Mouse (Mus musculus) neural tube, embryonic 11.5 days (tissue): ENCODE measurements around the gene Rnf114. TPM values are rescaled to one million over a fixed set of nuclear protein-coding genes. Genes with fewer than 3 reads are reported as not detected.

ENCODE experiments used
- ATAC-seq: fragments of 200-750 bp; cut with Nextera tagmentation; 2 replicates; pipeline ENCODE4 v1.8.0; 2017; ENCODE audit warnings: moderate number of reproducible peaks, mild to moderate bottlenecking, moderate TSS enrichment, moderate library complexity; ENCODE audit not compliant: insufficient read depth, low FRiP score, low TSS enrichment
- DNase-seq: peaks from one replicate; pipeline ENCODE4 v3.0.0-alpha.2; 2015; ENCODE audit warnings: low spot score
- H3K27ac ChIP-seq: fragments of 300-500 bp; sonication (generic); 2 replicates; pipeline ENCODE4 v1.5.1; 2014; ENCODE audit warnings: low read depth, mild to moderate bottlenecking, low read length
- H3K27me3 ChIP-seq: fragments of 300-500 bp; sonication (generic); 2 replicates; pipeline ENCODE4 v1.6.1; 2014; ENCODE audit warnings: mild to moderate bottlenecking, low read length, mixed read lengths; ENCODE audit not compliant: control insufficient read depth, insufficient read depth
- H3K36me3 ChIP-seq: fragments of 300-500 bp; sonication (generic); 2 replicates; pipeline ENCODE4 v1.6.1; 2014; ENCODE audit warnings: mild to moderate bottlenecking, low read length, moderate library complexity, mixed read lengths; ENCODE audit not compliant: control insufficient read depth, insufficient read depth
- H3K4me1 ChIP-seq: fragments of 300-500 bp; sonication (generic); 2 replicates; pipeline ENCODE4 v1.6.1; 2014; ENCODE audit warnings: low read length, mixed read lengths; ENCODE audit not compliant: control insufficient read depth, insufficient read depth
- H3K4me2 ChIP-seq: fragments of 300-500 bp; sonication (generic); 2 replicates; pipeline ENCODE4 v1.6.1; 2014; ENCODE audit warnings: low read depth, mild to moderate bottlenecking, moderate library complexity
- H3K4me3 ChIP-seq: fragments of 300-500 bp; sonication (generic); 2 replicates; pipeline ENCODE4 v1.5.1; 2014; ENCODE audit warnings: low read depth, low read length
- H3K9ac ChIP-seq: fragments of 300-500 bp; sonication (generic); 2 replicates; pipeline ENCODE4 v1.6.1; 2014; ENCODE audit warnings: mild to moderate bottlenecking, low read length
- H3K9me3 ChIP-seq: fragments of 300-500 bp; sonication (generic); 2 replicates; pipeline ENCODE4 v1.6.1; 2016; ENCODE audit warnings: low read length; ENCODE audit not compliant: control insufficient read depth
- WGBS: fragments of 180-500 bp; shearing (Covaris S2); extraction: QIAGEN DNeasy Blood & Tissue Kit; methylation state at CpG from one replicate; pipeline ENCODE4 v1.1.7; 2014; 5-methylcytosine and 5-hydroxymethylcytosine counted together
- polyA plus RNA-seq: library from polyadenylated mRNA; unstranded; fragments of >200 nt; fragmentation: Nextera tagmentation; extraction: Ambion mirVana; gene quantifications from 2 replicates; pipeline ENCODE4 v1.2.1, GENCODE M21; 2014

Gene Rnf114
- polyA plus RNA-seq, 1 experiment from 2014 or later, result 161 TPM

GRCm38 (mm10) chr2:167467214-167467613 lies 25.2 kb upstream of the Rnf114 start:
- Histone ChIP-seq H3K27ac (no peak overlapping the region), H3K4me1 (no peaks in the 10 kb centered on the region), H3K36me3 (peaks cover 6% of the 10 kb centered on the region; the same call in 1 of the 2 replicates), H3K4me3 (no peak overlapping the region), H3K9me3 (no peaks in the 10 kb centered on the region), H3K9ac (no peak overlapping the region), H3K4me2 (no peak overlapping the region), H3K27me3 (no peaks in the 10 kb centered on the region)
- no peak for ATAC-seq
- DNase-seq, result no peak
- WGBS, result 81% methylated on average over 5 of the region's 5 CpGs

DNA sequence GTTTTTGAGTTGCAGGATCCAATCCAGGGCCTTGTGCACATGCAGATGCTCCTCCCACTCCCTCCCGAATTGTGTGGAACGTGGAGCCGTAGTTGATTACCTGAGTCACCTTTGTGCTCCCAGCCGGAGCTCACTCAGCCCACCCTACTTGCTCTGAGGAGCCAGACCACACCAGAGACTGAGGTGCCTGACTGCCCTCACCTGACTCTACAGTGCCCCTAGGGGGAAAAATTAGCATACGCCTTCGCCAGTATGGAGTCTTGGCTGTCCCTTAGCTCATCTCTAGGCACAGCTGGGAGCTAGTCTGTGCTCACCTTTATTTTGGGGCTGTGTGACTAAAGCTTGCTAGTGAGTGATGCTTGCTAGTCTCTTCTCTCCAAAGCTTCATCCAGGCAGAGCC lies 24.0 kb upstream of the Rnf114 start:
- WGBS, result 87% methylated on average over 6 of the region's 6 CpGs
- no peaks in the 10 kb centered on the region for H3K27me3 ChIP-seq
- no peak overlapping the region for H3K4me2 ChIP-seq
- no peak overlapping the region for H3K27ac ChIP-seq
- no peaks in the 10 kb centered on the region for H3K9me3 ChIP-seq
- H3K9ac ChIP-seq, result no peak overlapping the region
- no peak overlapping the region for H3K4me3 ChIP-seq
- ATAC-seq (no peak), DNase-seq (no peak)
- peaks cover 7% of the 10 kb centered on the region for H3K36me3 ChIP-seq
- H3K4me1 ChIP-seq, result no peaks in the 10 kb centered on the region

GRCm38 (mm10) chr2:167470611-167471010 lies 21.8 kb upstream of the Rnf114 start:
- no peaks in the 10 kb centered on the region for H3K4me1 ChIP-seq
- DNase-seq (no peak), ATAC-seq (no peak)
- WGBS, result 92% methylated on average over 3 of the region's 3 CpGs
- H3K36me3 ChIP-seq, result peaks cover 11% of the 10 kb centered on the region
- H3K4me3 ChIP-seq, result no peak overlapping the region
- no peak overlapping the region for H3K27ac ChIP-seq
- no peaks in the 10 kb centered on the region for H3K9me3 ChIP-seq
- no peaks in the 10 kb centered on the region for H3K27me3 ChIP-seq
- no peak overlapping the region for H3K9ac ChIP-seq
- no peak overlapping the region for H3K4me2 ChIP-seq

DNA sequence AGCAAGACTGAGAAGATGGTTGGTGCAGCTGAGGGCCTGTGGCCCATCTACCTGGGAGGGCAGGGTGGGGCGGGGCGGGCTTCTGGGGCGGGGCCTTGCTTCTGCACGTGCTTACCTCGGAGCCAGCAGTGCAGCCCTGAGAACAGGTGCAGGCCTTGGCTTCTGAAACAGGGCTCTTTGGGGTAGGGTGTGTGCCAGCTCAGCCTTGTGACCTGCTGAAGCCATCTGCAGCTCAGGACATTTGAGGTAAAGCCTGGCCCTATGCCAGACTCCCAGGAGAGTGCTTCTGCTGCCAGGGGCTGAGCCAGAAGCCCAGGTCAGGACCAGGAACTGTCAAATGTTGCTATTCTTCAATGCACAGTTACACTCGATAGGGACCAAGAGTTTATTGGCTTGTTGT lies 20.9 kb upstream of the Rnf114 start:
- 91% methylated on average over 6 of the region's 6 CpGs for WGBS
- no peak overlapping the region for H3K4me2 ChIP-seq
- peaks cover 11% of the 10 kb centered on the region for H3K36me3 ChIP-seq
- H3K4me3 ChIP-seq, result no peak overlapping the region
- DNase-seq (no peak), ATAC-seq (no peak)
- H3K27me3 ChIP-seq, result no peaks in the 10 kb centered on the region
- H3K9ac ChIP-seq, result no peak overlapping the region
- H3K27ac ChIP-seq, result no peak overlapping the region
- no peaks in the 10 kb centered on the region for H3K9me3 ChIP-seq
- H3K4me1 ChIP-seq, result peaks cover 6% of the 10 kb centered on the region; the same call in 1 of the 2 replicates

DNA sequence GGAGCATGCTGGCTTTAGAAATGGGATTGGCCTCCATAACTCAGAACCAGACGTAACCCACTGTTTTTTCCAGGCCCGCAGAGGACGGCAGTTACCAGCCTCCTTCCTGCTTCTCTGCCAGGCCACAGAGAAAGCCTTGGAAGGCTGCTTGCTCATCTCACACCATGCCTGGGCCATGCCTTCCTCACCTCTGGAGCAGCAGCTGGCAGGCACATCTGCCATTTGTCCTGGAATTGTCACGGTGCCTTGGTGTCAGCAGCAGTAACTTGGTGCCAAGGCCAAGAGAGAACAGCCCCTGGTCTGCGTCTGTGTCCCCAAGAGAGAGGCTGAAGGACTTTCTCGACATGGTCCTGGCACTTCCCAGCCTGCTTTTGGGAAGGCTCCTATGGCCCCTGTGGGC lies 18.2 kb upstream of the Rnf114 start:
- H3K36me3 ChIP-seq, result peaks cover 11% of the 10 kb centered on the region
- peaks cover 6% of the 10 kb centered on the region; the same call in 1 of the 2 replicates for H3K4me1 ChIP-seq
- no peak overlapping the region for H3K27ac ChIP-seq
- H3K9me3 ChIP-seq, result no peaks in the 10 kb centered on the region
- H3K4me2 ChIP-seq, result no peak overlapping the region
- DNase-seq (no peak), ATAC-seq (no peak)
- H3K27me3 ChIP-seq, result no peaks in the 10 kb centered on the region
- H3K9ac ChIP-seq, result no peak overlapping the region
- H3K4me3 ChIP-seq, result no peak overlapping the region
- WGBS, result 92% methylated on average over 6 of the region's 6 CpGs

DNA sequence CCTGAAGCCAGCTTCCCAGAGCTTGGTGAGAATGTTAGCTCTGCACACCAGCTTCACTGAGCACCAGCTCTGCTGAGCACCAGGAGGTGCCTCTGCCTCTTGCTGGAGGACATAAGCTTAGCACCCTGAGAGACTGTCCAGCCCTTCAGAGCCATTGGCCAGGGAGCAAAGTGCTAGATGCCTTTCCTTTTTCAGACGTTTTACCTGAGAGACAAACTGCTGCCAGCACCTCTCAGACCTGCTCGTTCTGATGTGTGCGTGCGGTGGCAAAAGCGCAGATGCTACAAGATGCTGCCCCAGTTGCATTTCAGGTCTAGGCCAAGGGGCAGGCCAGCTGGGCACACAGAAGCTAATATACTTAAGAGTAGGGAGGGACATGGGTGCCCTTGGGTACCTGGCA lies 16.8 kb upstream of the Rnf114 start:
- Histone ChIP-seq H3K27me3 (no peaks in the 10 kb centered on the region), H3K27ac (no peak overlapping the region), H3K9ac (no peak overlapping the region), H3K4me1 (peaks cover 6% of the 10 kb centered on the region; the same call in 1 of the 2 replicates), H3K9me3 (no peaks in the 10 kb centered on the region), H3K4me3 (no peak overlapping the region), H3K36me3 (peaks cover 9% of the 10 kb centered on the region), H3K4me2 (no peak overlapping the region)
- ATAC-seq (no peak), DNase-seq (no peak)
- 90% methylated on average over 5 of the region's 5 CpGs for WGBS

GRCm38 (mm10) chr2:167476200-167476688 lies 16.2 kb upstream of the Rnf114 start:
- Histone ChIP-seq H3K27ac (0 out of 2 replicates have a peak overlapping the region, but pooled peaks have one; percentile 34), H3K9ac (no peak overlapping the region), H3K9me3 (no peaks in the 10 kb centered on the region), H3K4me3 (no peak overlapping the region), H3K27me3 (no peaks in the 10 kb centered on the region), H3K4me2 (no peak overlapping the region), H3K36me3 (peaks cover 7% of the 10 kb centered on the region), H3K4me1 (peaks cover 6% of the 10 kb centered on the region; the same call in 1 of the 2 replicates)
- 28% methylated on average over 7 of the region's 7 CpGs for WGBS
- ATAC-seq, result no peak
- peak; percentile 41 for DNase-seq

DNA sequence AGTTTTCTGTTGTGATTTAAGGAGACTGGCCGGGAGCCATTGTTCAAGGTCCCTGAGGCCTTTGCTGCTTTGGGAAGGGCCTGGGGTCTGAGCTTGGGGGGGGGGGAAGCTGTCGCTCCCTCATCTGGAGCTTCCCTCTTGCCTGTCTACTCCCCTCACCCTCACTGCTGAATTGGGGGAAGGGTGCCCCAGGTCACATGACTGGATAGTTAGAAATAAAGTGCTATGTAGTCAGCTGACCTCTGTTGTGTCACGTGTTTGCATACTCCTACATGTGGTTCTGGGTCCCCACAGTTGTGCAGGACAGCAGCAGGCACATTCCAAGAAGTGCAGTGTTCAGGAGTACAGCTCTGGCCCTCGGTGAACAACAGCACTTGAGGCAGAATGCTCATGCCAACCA lies 15.7 kb upstream of the Rnf114 start:
- Histone ChIP-seq H3K27me3 (no peaks in the 10 kb centered on the region), H3K4me1 (peaks cover 6% of the 10 kb centered on the region; the same call in 1 of the 2 replicates), H3K9ac (no peak overlapping the region), H3K27ac (0 out of 2 replicates have a peak overlapping the region, but pooled peaks have one; percentile 34), H3K4me2 (no peak overlapping the region), H3K4me3 (no peak overlapping the region), H3K9me3 (no peaks in the 10 kb centered on the region), H3K36me3 (peaks cover 7% of the 10 kb centered on the region)
- DNase-seq (no peak), ATAC-seq (no peak)
- 78% methylated on average over 4 of the region's 4 CpGs for WGBS

DNA sequence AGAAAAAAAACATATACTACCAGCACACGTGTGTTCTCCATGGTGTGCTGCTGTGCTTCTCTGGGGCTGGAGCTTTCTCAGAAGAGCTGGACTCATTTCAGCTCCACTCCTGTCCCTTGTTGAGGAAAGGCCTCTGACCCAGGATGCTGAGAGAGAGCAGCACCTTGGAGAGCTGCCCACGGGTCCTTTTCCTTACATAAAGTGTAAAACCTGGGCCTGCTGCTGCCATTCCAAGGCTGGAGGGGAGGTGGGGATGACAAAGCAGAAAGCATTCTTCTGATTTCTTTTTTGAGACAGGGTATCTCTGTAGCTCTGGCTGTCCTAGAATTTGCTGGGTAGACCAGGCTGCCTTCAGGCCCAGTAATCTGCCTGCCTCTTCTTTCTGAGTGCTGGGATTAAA lies 14.3 kb upstream of the Rnf114 start:
- H3K27ac ChIP-seq, result no peak overlapping the region
- H3K4me1 ChIP-seq, result peaks cover 6% of the 10 kb centered on the region; the same call in 1 of the 2 replicates
- ATAC-seq (no peak), DNase-seq (no peak)
- no peak overlapping the region for H3K9ac ChIP-seq
- peaks cover 8% of the 10 kb centered on the region for H3K36me3 ChIP-seq
- H3K27me3 ChIP-seq, result no peaks in the 10 kb centered on the region
- no peak overlapping the region for H3K4me2 ChIP-seq
- WGBS, result 38% methylated on average over 2 of the region's 2 CpGs
- no peak overlapping the region for H3K4me3 ChIP-seq
- H3K9me3 ChIP-seq, result no peaks in the 10 kb centered on the region
